Mouse (Mus musculus) macrophage (primary cell): ENCODE data around the gene Elavl3. TPM values are rescaled to one million over a fixed set of nuclear protein-coding genes. Genes with fewer than 3 reads are reported as not detected.
A peak's percentile ranks its signal among the peaks of the same experiment; 100 is the strongest.
"Not testable (repeated sequence)": the region's sequence is repeated elsewhere in the genome, so short reads cannot be mapped to it uniquely, and the experiment has no call there.

Experiments
- H3K27ac ChIP-seq: fragments of 350-480 bp; formaldehyde crosslinking; 2 replicates; pipeline ENCODE4 v1.9.0; 2021
- H3K36me3 ChIP-seq: fragments of 350-480 bp; formaldehyde crosslinking; 2 replicates; pipeline ENCODE4 v1.9.0; 2021; ENCODE audit errors: inconsistent target
- H3K4me3 ChIP-seq: fragments of 350-480 bp; formaldehyde crosslinking; 2 replicates; pipeline ENCODE4 v1.9.0; 2021; ENCODE audit errors: inconsistent target
- H3K79me2 ChIP-seq: fragments of 350-480 bp; formaldehyde crosslinking; 2 replicates; pipeline ENCODE4 v1.9.0; 2021; ENCODE audit errors: inconsistent target
- WGBS: methylation state at CpG from one replicate; pipeline ENCODE4 v1.1.7; 2026; ENCODE audit warnings: inconsistent platforms; ENCODE audit not compliant: missing documents; 5-methylcytosine and 5-hydroxymethylcytosine counted together
- polyA plus RNA-seq: library from polyadenylated mRNA; stranded (reverse); fragments of 250-400 nt; gene quantifications from 3 replicates; pipeline ENCODE4 v1.2.4, GENCODE M21; 2018; ENCODE audit warnings: inconsistent platforms
- total RNA-seq, 78 experiments: library from RNA; depleted of rRNA; stranded (reverse); fragments of 250-400 nt; gene quantifications; 1 replicate in 9 of 78; 2 replicates in 24 of 78; 3 replicates in 43 of 78; 4 replicates in 2 of 78; pipeline ENCODE4 v1.2.4; 2018; ENCODE audit warnings: inconsistent platforms in 56 of 78

Gene Elavl3
- total RNA-seq (2018; cell fraction: chromatin; rRNA removed), result under 1 TPM in 1 of 26 experiments, not detected in 25; 0.28 TPM
- not detected for total RNA-seq (2018; cell fraction: cytosol; rRNA removed)
- under 1 TPM in 1 of 26 experiments, not detected in 25; 0.51 TPM for total RNA-seq (2018; cell fraction: nucleus; rRNA removed)
- polyA plus RNA-seq, result not detected in 3 replicates

- no peak within 1 kb of the TSS for H3K4me3 ChIP-seq
- H3K79me2 ChIP-seq, result no peaks in the 10 kb centered on the region
- H3K36me3 ChIP-seq, result no peaks in the 10 kb centered on the region
- 4% methylated on average over 28 of the region's 28 CpGs for WGBS
- H3K27ac ChIP-seq, result no peak within 1 kb of the TSS
These were observed at the start of gene Elavl3 for GRCm38 (mm10) chr9:22051958-22052254. TSS of gene Elavl3 (minus strand) at chr9:22052023.

- no peaks in the 10 kb centered on the region for H3K79me2 ChIP-seq
- H3K36me3 ChIP-seq, result no peaks in the 10 kb centered on the region
- no peak overlapping the region for H3K27ac ChIP-seq
- 14% methylated on average over 16 of the region's 18 CpGs for WGBS
- H3K4me3 ChIP-seq, result no peak overlapping the region
These were observed 48.1 kb upstream of the Elavl3 start for GRCm38 (mm10) chr9:22099922-22100321.

GRCm38 (mm10) chr9:22098993-22099696, 47.3 kb upstream of the Elavl3 start, which contains the start of gene Cnn1:
TSS of gene Cnn1 (plus strand) at chr9:22099216.
- H3K27ac ChIP-seq, result no peak within 1 kb of the TSS
- H3K79me2 ChIP-seq, result no peaks in the 10 kb centered on the region
- H3K4me3 ChIP-seq, result no peak within 1 kb of the TSS
- H3K36me3 ChIP-seq, result no peaks in the 10 kb centered on the region
- WGBS, result 23% methylated on average over 14 of the region's 14 CpGs

GRCm38 (mm10) chr9:22095854-22096307, 44.1 kb upstream of the Elavl3 start:
- no peak overlapping the region for H3K4me3 ChIP-seq
- H3K27ac ChIP-seq, result no peak overlapping the region
- H3K36me3 ChIP-seq, result no peaks in the 10 kb centered on the region
- H3K79me2 ChIP-seq, result no peaks in the 10 kb centered on the region
- 2% methylated on average over 24 of the region's 24 CpGs for WGBS

- Histone ChIP-seq H3K79me2 (no peaks in the 10 kb centered on the region), H3K4me3 (no peak overlapping the region), H3K36me3 (no peaks in the 10 kb centered on the region), H3K27ac (no peak overlapping the region)
- WGBS, result 83% methylated on average over 6 of the region's 6 CpGs
These were observed 40.9 kb upstream of the Elavl3 start for GRCm38 (mm10) chr9:22092746-22093145.

GRCm38 (mm10) chr9:22089986-22090385, 38.2 kb upstream of the Elavl3 start:
- Histone ChIP-seq H3K79me2 (no peaks in the 10 kb centered on the region), H3K4me3 (no peak overlapping the region), H3K27ac (no peak overlapping the region), H3K36me3 (no peaks in the 10 kb centered on the region)
- WGBS, result 90% methylated on average over 7 of the region's 7 CpGs

GRCm38 (mm10) chr9:22089281-22089680, 37.5 kb upstream of the Elavl3 start:
- H3K27ac ChIP-seq, result no peak overlapping the region
- H3K79me2 ChIP-seq, result no peaks in the 10 kb centered on the region
- no peak overlapping the region for H3K4me3 ChIP-seq
- WGBS, result 96% methylated on average over 7 of the region's 7 CpGs
- H3K36me3 ChIP-seq, result no peaks in the 10 kb centered on the region

GRCm38 (mm10) chr9:22087034-22087618, 35.3 kb upstream of the Elavl3 start:
- 85% methylated on average over 2 of the region's 2 CpGs for WGBS
- no peaks in the 10 kb centered on the region for H3K36me3 ChIP-seq
- no peaks in the 10 kb centered on the region for H3K79me2 ChIP-seq
- H3K27ac ChIP-seq, result no peak overlapping the region
- H3K4me3 ChIP-seq, result no peak overlapping the region

- Histone ChIP-seq H3K4me3 (peak overlapping the region; percentile 86), H3K36me3 (no peaks in the 10 kb centered on the region), H3K79me2 (no peaks in the 10 kb centered on the region), H3K27ac (no peak overlapping the region; the same call in 1 of the 2 replicates)
- 92% methylated on average over 6 of the region's 6 CpGs for whole genome bisulfite sequencing
These were observed 34.2 kb upstream of the Elavl3 start for GRCm38 (mm10) chr9:22086012-22086411.

- WGBS, result under 1% methylated on average over 48 of the region's 48 CpGs
- no peaks in the 10 kb centered on the region for H3K36me3 ChIP-seq
- H3K27ac ChIP-seq, result peak within 1 kb of the TSS; percentile 33
These were observed 33.4 kb upstream of the Elavl3 start, which contains the start of gene Ecsit for GRCm38 (mm10) chr9:22085022-22085834. TSS of gene Ecsit (minus strand) at chr9:22085438.

GRCm38 (mm10) chr9:22084667-22085021, 32.8 kb upstream of the Elavl3 start:
- Histone ChIP-seq H3K79me2 (no peaks in the 10 kb centered on the region), H3K4me3 (peak overlapping the region; percentile 86), H3K36me3 (no peaks in the 10 kb centered on the region), H3K27ac (peak overlapping the region; percentile 33)
- WGBS, result 31% methylated on average over 4 of the region's 4 CpGs

More at GRCm38 (mm10) chr9:22085022-22085834, 33.4 kb upstream of the Elavl3 start, which contains the start of gene Ecsit:
- Histone ChIP-seq H3K79me2 (no peaks in the 10 kb centered on the region), H3K4me3 (peak within 1 kb of the TSS; percentile 86)

GRCm38 (mm10) chr9:22076223-22076622, 24.4 kb upstream of the Elavl3 start:
- Histone ChIP-seq H3K36me3 (0 out of 2 replicates have a peak, but pooled peaks cover 6% of the 10 kb centered on the region), H3K79me2 (no peaks in the 10 kb centered on the region), H3K27ac (no peak overlapping the region), H3K4me3 (no peak overlapping the region)
- WGBS, result over 99% methylated on average over 23 of the region's 23 CpGs

- not testable (repeated sequence) for H3K4me3 ChIP-seq, H3K36me3 ChIP-seq
- WGBS, result 84% methylated on average over 3 of the region's 5 CpGs
These were observed 24.0 kb upstream of the Elavl3 start for GRCm38 (mm10) chr9:22075778-22076177.

GRCm38 (mm10) chr9:22072276-22072675, 20.5 kb upstream of the Elavl3 start:
- H3K79me2 ChIP-seq, result no peaks in the 10 kb centered on the region
- H3K27ac ChIP-seq, result no peak overlapping the region
- H3K36me3 ChIP-seq, result 0 out of 2 replicates have a peak, but pooled peaks cover 6% of the 10 kb centered on the region
- H3K4me3 ChIP-seq, result no peak overlapping the region
- 100% methylated on average over 4 of the region's 4 CpGs for WGBS

More at GRCm38 (mm10) chr9:22075778-22076177, 24.0 kb upstream of the Elavl3 start:
- H3K27ac ChIP-seq, H3K79me2 ChIP-seq: not testable (repeated sequence)
